Comparison of ENCODE assay signal across 15 mouse cellular contexts in genomic region chr17:35991781-35992180, GRCm38 (mm10). TPM values are rescaled to one million over a fixed set of nuclear protein-coding genes. Genes with fewer than 3 reads are reported as not detected.
DNase-seq lines count a peak whose midpoint lies in the region; ATAC-seq and TF ChIP-seq lines count a peak whose summit lies in the region.
"Had no signal": no experiment of that assay in that cellular context is flagged by ENCODE, and none has a peak within 500 bp of the region (broad histone marks: within the 10 kb centered on the region; RNA-seq: fewer than 3 reads in every experiment).

No protein-coding gene starts in this region.

- TF ChIP-seq POLR2A in heart, adult 2 months (IDR thresholded peaks at IDR 0.05; ENCODE audit: insufficient read depth, low read depth, low read length) = no peak

- H3K36me3 ChIP-seq in heart, adult 2 months (ENCODE audit: control insufficient read depth, insufficient read depth, low read length) = no peaks in the 10 kb centered on the region

- TF ChIP-seq EP300 in heart, adult 2 months (IDR thresholded peaks at IDR 0.05; ENCODE audit: insufficient read depth, low read depth, low read length) = no peak

- no peaks in the 10 kb centered on the region for H3K79me2 ChIP-seq in heart, adult 2 months (replicated peaks; ENCODE audit: control insufficient read depth, insufficient read depth, low read length)

- no peak for ATAC-seq in erythroid progenitor cell, adult 5-6 weeks (replicated peaks; ENCODE audit: low FRiP score, poor library complexity, severe bottlenecking)
- ATAC-seq: forebrain, embryonic 13.5 days; inflammation-experienced regulatory T-cells, adult 6 months had no signal

- peaks cover 1% of the 10 kb centered on the region for H3K4me1 ChIP-seq in heart, adult 2 months (ENCODE audit: control insufficient read depth, insufficient read depth, low read length)

- DNase-seq in heart, adult 2 months = peak; percentile 32 to 40
- no peak for DNase-seq in heart, adult 8-10 months (ENCODE audit: low spot score)
- DNase-seq in retina, postnatal 1 day = peak; percentile 10
- DNase-seq in retina, embryonic 14.5 days (ENCODE audit: low spot score) = no peak
- DNase-seq in heart, postnatal 4 days = peak; percentile 33
- DNase-seq in layer of hippocampus, adult 9-11 months = no peak
- DNase-seq: cerebellum, postnatal 10 days; right cerebral cortex, adult 18-20 months; thymus, adult 2 months had no signal

- 30% methylated on average over 10 of the region's 10 CpGs for WGBS in heart, adult 2 months

- intact Hi-C loops in heart, adult 2 months (cut with DNase I) = loop anchor here (5.0 kb wide), 1 partner anchor 164 kb away; no protein-coding TSS in a partner anchor

- no peak overlapping the region for H3K27ac ChIP-seq in heart, adult 2 months
- H3K27ac ChIP-seq: embryonic facial prominence, embryonic 12.5 days; forebrain, embryonic 13.5 days; liver, embryonic 14.5 days; midbrain, embryonic 10.5 days had no signal

- H3K27me3 ChIP-seq in heart, adult 2 months (ENCODE audit: control insufficient read depth, insufficient read depth, low read length) = no peaks in the 10 kb centered on the region
- H3K27me3 ChIP-seq: embryonic facial prominence, embryonic 12.5 days; forebrain, embryonic 13.5 days had no signal

- TF ChIP-seq CTCF in heart, adult 2 months (IDR thresholded peaks at IDR 0.05) = no peak

- no peak overlapping the region for H3K4me3 ChIP-seq in heart, adult 2 months
- H3K4me3 ChIP-seq: embryonic facial prominence, embryonic 12.5 days; forebrain, embryonic 13.5 days; midbrain, embryonic 10.5 days had no signal

- no peak overlapping the region for H3K9ac ChIP-seq in heart, adult 2 months (ENCODE audit: low read depth, low read length)
- H3K9ac ChIP-seq: embryonic facial prominence, embryonic 12.5 days; forebrain, embryonic 13.5 days; liver, embryonic 14.5 days had no signal

RNA-seq across cellular contexts. Expression of gene Prr3, which starts 11.7 kb away (rescaled TPM):
- 1 to 10 TPM; 3.9 to 4.3 TPM for total RNA-seq in heart, adult 2 months (2021)
- 6.8 and 7.6 TPM in 2 replicates for polyA plus RNA-seq in heart, adult 2 months (2012; rRNA removed)
- total RNA-seq in heart, adult 8-10 months (2022) = 1 to 10 TPM; 2.0 to 4.0 (median 2.9) TPM
- total RNA-seq in heart, postnatal 4 days (2021) = 10 to 100 TPM; 12.9 TPM
- 5.4 and 6.5 TPM in 2 replicates for total RNA-seq in erythroid progenitor cell, adult 5-6 weeks (2015; ENCODE audit: low replicate concordance)
- 4.6 TPM in 1 of 2 replicates, not detected in the other for total RNA-seq in erythroid progenitor cell, adult 5-6 weeks (2017; ENCODE audit: low replicate concordance)

RNA-seq across cellular contexts. Expression of gene Gnl1, which starts 12.1 kb away (rescaled TPM):
- 10 to 100 TPM; 27.4 to 35.6 TPM for total RNA-seq in heart, adult 2 months (2021)
- polyA plus RNA-seq in heart, adult 2 months (2012; rRNA removed) = 17.0 and 18.2 TPM in 2 replicates
- 10 to 100 TPM; 32.1 to 41.0 (median 35.1) TPM for total RNA-seq in heart, adult 8-10 months (2022)
- total RNA-seq in heart, postnatal 4 days (2021) = 10 to 100 TPM; 38.4 to 38.6 TPM
- 1.3 and 4.3 TPM in 2 replicates for total RNA-seq in erythroid progenitor cell, adult 5-6 weeks (2015; ENCODE audit: low replicate concordance)
- 3.3 and 4.9 TPM in 2 replicates for total RNA-seq in erythroid progenitor cell, adult 5-6 weeks (2017; ENCODE audit: low replicate concordance)

RNA-seq across cellular contexts. Expression of gene Abcf1, which starts 22.2 kb away (rescaled TPM):
- total RNA-seq in heart, adult 2 months (2021) = 10 to 100 TPM; 63.0 to 75.2 TPM
- 54.5 and 59.6 TPM in 2 replicates for polyA plus RNA-seq in heart, adult 2 months (2012; rRNA removed)
- total RNA-seq in heart, adult 8-10 months (2022) = 10 to 100 TPM; 70.8 to 76.2 (median 72.2) TPM
- 10 to 100 TPM; 71.0 to 73.9 TPM for total RNA-seq in heart, postnatal 4 days (2021)
- 26.3 and 36.9 TPM in 2 replicates for total RNA-seq in erythroid progenitor cell, adult 5-6 weeks (2015; ENCODE audit: low replicate concordance)
- total RNA-seq in erythroid progenitor cell, adult 5-6 weeks (2017; ENCODE audit: low replicate concordance) = 120 and 139 TPM in 2 replicates

RNA-seq across cellular contexts. Expression of gene H2-T24, which starts 28.6 kb away (rescaled TPM):
- total RNA-seq in heart, adult 2 months (2021) = 1 to 10 TPM; 7.5 to 9.6 TPM
- polyA plus RNA-seq in heart, adult 2 months (2012; rRNA removed) = 4.3 and 9.4 TPM in 2 replicates
- 1 to 10 TPM; 6.1 to 7.4 (median 7.1) TPM for total RNA-seq in heart, adult 8-10 months (2022)
- total RNA-seq in heart, postnatal 4 days (2021) = 1 to 10 TPM; 1.1 to 1.6 TPM
- total RNA-seq in erythroid progenitor cell, adult 5-6 weeks (2015; ENCODE audit: low replicate concordance) = 84.3 and 115 TPM in 2 replicates
- 293 and 328 TPM in 2 replicates for total RNA-seq in erythroid progenitor cell, adult 5-6 weeks (2017; ENCODE audit: low replicate concordance)

RNA-seq across cellular contexts. Expression of gene H2-T23, which starts 40.9 kb away (rescaled TPM):
- total RNA-seq in heart, adult 2 months (2021) = 10 to 100 TPM; 27.3 to 34.1 TPM
- 43.4 and 46.4 TPM in 2 replicates for polyA plus RNA-seq in heart, adult 2 months (2012; rRNA removed)
- 10 to 100 TPM; 26.8 to 28.5 (median 27.9) TPM for total RNA-seq in heart, adult 8-10 months (2022)
- 1 to 10 TPM; 7.7 to 9.5 TPM for total RNA-seq in heart, postnatal 4 days (2021)
- 109 and 146 TPM in 2 replicates for total RNA-seq in erythroid progenitor cell, adult 5-6 weeks (2015; ENCODE audit: low replicate concordance)
- total RNA-seq in erythroid progenitor cell, adult 5-6 weeks (2017; ENCODE audit: low replicate concordance) = 93.4 and 104 TPM in 2 replicates

Comparison
In these comparisons a context has a peak if more than half of its experiments do, and no peak if none do; other contexts are left out.
1. DNase-seq: peak in heart, adult 2 months (2 of 2), retina, postnatal 1 day (single experiment) and heart, postnatal 4 days (single experiment); none in heart, adult 8-10 months (single experiment), retina, embryonic 14.5 days (single experiment) and layer of hippocampus, adult 9-11 months (single experiment).
2. RNA of gene Gnl1, which starts 12.1 kb away (total RNA-seq): 38.4 to 38.6 TPM in heart, postnatal 4 days, 27.4 to 35.6 TPM in heart, adult 2 months and 32.1 to 41.0 TPM in heart, adult 8-10 months; 1.3 to 4.9 TPM in erythroid progenitor cell, adult 5-6 weeks; every median in the first group is over 4 times any median in the second.